Mouse (Mus musculus): ENCODE measurements at regions not wholly inside any gene's neighbourhood (a gene's known extent, or its start where the extent isn't known, plus 50 kb on each side); places are given as distances from the start of the nearest gene placed in this dataset.

DNA sequence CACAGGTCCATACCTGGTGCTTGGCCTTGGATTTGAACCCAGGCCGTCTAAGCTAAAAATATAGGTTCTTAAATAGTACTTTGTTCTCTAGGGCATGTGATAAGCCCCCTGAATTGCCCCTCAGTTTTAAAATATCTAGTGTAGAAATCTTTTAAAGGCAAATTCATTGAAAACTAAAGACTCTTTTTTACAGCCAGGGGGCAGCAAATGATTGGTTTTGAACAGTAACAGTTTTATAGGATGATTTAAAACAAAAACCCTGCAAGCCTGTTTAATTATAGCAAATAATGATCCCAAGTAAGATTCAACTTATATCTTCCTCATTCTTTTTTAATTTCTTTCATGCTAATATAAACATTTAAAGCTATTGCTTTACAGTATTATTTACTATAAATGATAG lies 58.9 kb upstream of the Fam92a start:
- H3K4me3 ChIP-seq (ENCODE audit: insufficient read depth, poor library complexity, severe bottlenecking), result no peak overlapping the region
- TF ChIP-seq CTCF (IDR thresholded peaks at IDR 0.05; ENCODE audit: control insufficient read depth, insufficient read depth, insufficient read length) (no peak), CEBPB (IDR thresholded peaks at IDR 0.05; ENCODE audit: low read depth) (no peak), MYOG (IDR thresholded peaks at IDR 0.05; ENCODE audit: control insufficient read depth, extremely low read depth, insufficient read length) (no peak), MYOD1 (IDR thresholded peaks at IDR 0.05; ENCODE audit: control insufficient read depth, insufficient read length, low read depth) (no peak)
- no peaks in the 10 kb centered on the region for H3K36me3 ChIP-seq (ENCODE audit: control insufficient read depth, insufficient read depth)
- H3K79me3 ChIP-seq (ENCODE audit: low read depth), result no peaks in the 10 kb centered on the region
- no peaks in the 10 kb centered on the region for H3K27me3 ChIP-seq (ENCODE audit: control insufficient read depth, insufficient read depth, insufficient read length)
- H3K79me2 ChIP-seq (ENCODE audit: control insufficient read depth, insufficient read depth), result no peaks in the 10 kb centered on the region
- no peak overlapping the region for H3ac ChIP-seq (ENCODE audit: control insufficient read depth, insufficient read length, low read depth)
